Mouse (Mus musculus): ENCODE data around the gene Zfp318. TPM values are rescaled to one million over a fixed set of nuclear protein-coding genes. Genes with fewer than 3 reads are reported as not detected.
A peak's percentile ranks its signal among the peaks of the same experiment; 100 is the strongest.

The Zfp318 gene
- polyA plus RNA-seq, 1 experiment from 2014 or later = 14.6 TPM

- ATAC-seq (replicated peaks; ENCODE audit: low FRiP score, low TSS enrichment, low read depth) (no peak), DNase-seq (ENCODE audit: low spot score) (no peak)
- no peak overlapping the region for H3K9ac ChIP-seq (ENCODE audit: low read length)
- no peaks in the 10 kb centered on the region for H3K36me3 ChIP-seq (ENCODE audit: control insufficient read depth, insufficient read depth, low read length)
- H3K27me3 ChIP-seq (replicated peaks; ENCODE audit: control insufficient read depth, insufficient read depth, low read length) = peaks cover 67% of the 10 kb centered on the region
- under 1% methylated on average over 9 of the region's 9 CpGs for WGBS
- peak overlapping the region; percentile 25; the same call in 1 of the 2 replicates for H3K4me3 ChIP-seq (ENCODE audit: low read depth, low read length)
- no peaks in the 10 kb centered on the region for H3K9me3 ChIP-seq (ENCODE audit: control insufficient read depth, low read length)
- peaks cover 7% of the 10 kb centered on the region; the same call in 1 of the 2 replicates for H3K4me1 ChIP-seq (replicated peaks; ENCODE audit: control insufficient read depth, insufficient read depth, low read length)
- H3K27ac ChIP-seq (ENCODE audit: low read depth) = no peak overlapping the region
- peak overlapping the region; percentile 64 for H3K4me2 ChIP-seq (ENCODE audit: low read length)
Observed at GRCm38 (mm10) chr17:46454539-46454938, 71.0 kb downstream of the Zfp318 start.

GRCm38 (mm10) chr17:46455110-46455691 lies 71.7 kb downstream of the Zfp318 start:
- peaks cover 74% of the 10 kb centered on the region for H3K27me3 ChIP-seq (replicated peaks; ENCODE audit: control insufficient read depth, insufficient read depth, low read length)
- ATAC-seq (replicated peaks; ENCODE audit: low FRiP score, low TSS enrichment, low read depth) (peak; percentile 30), DNase-seq (ENCODE audit: low spot score) (no peak)
- H3K9me3 ChIP-seq (ENCODE audit: control insufficient read depth, low read length) = no peaks in the 10 kb centered on the region
- H3K4me2 ChIP-seq (ENCODE audit: low read length) = peak overlapping the region; percentile 64
- H3K4me1 ChIP-seq (replicated peaks; ENCODE audit: control insufficient read depth, insufficient read depth, low read length) = peaks cover 7% of the 10 kb centered on the region; the same call in 1 of the 2 replicates
- H3K36me3 ChIP-seq (ENCODE audit: control insufficient read depth, insufficient read depth, low read length) = no peaks in the 10 kb centered on the region
- H3K27ac ChIP-seq (ENCODE audit: low read depth) = no peak overlapping the region
- H3K9ac ChIP-seq (ENCODE audit: low read length) = no peak overlapping the region
- WGBS = 1% methylated on average over 33 of the region's 33 CpGs
- H3K4me3 ChIP-seq (ENCODE audit: low read depth, low read length) = peak overlapping the region; percentile 25

- no peak overlapping the region for H3K4me2 ChIP-seq (ENCODE audit: low read length)
- no peaks in the 10 kb centered on the region for H3K36me3 ChIP-seq (ENCODE audit: control insufficient read depth, insufficient read depth, low read length)
- H3K9me3 ChIP-seq (ENCODE audit: control insufficient read depth, low read length) = no peaks in the 10 kb centered on the region
- no peak for ATAC-seq (replicated peaks; ENCODE audit: low FRiP score, low TSS enrichment, low read depth)
- peaks cover 86% of the 10 kb centered on the region for H3K27me3 ChIP-seq (replicated peaks; ENCODE audit: control insufficient read depth, insufficient read depth, low read length)
- no peak overlapping the region for H3K4me3 ChIP-seq (ENCODE audit: low read depth, low read length)
- H3K9ac ChIP-seq (ENCODE audit: low read length) = no peak overlapping the region
- peaks cover 15% of the 10 kb centered on the region for H3K4me1 ChIP-seq (replicated peaks; ENCODE audit: control insufficient read depth, insufficient read depth, low read length)
- 14% methylated on average over 10 of the region's 10 CpGs for WGBS
- no peak overlapping the region for H3K27ac ChIP-seq (ENCODE audit: low read depth)
- no peak for DNase-seq (ENCODE audit: low spot score)
Observed at GRCm38 (mm10) chr17:46457791-46458190, 74.3 kb downstream of the Zfp318 start.

GRCm38 (mm10) chr17:46458439-46458838 lies 74.9 kb downstream of the Zfp318 start:
- Histone ChIP-seq H3K27ac (ENCODE audit: low read depth) (no peak overlapping the region), H3K36me3 (ENCODE audit: control insufficient read depth, insufficient read depth, low read length) (no peaks in the 10 kb centered on the region), H3K4me2 (ENCODE audit: low read length) (no peak overlapping the region), H3K4me1 (replicated peaks; ENCODE audit: control insufficient read depth, insufficient read depth, low read length) (peaks cover 15% of the 10 kb centered on the region), H3K9ac (ENCODE audit: low read length) (no peak overlapping the region), H3K27me3 (replicated peaks; ENCODE audit: control insufficient read depth, insufficient read depth, low read length) (peaks cover 79% of the 10 kb centered on the region), H3K9me3 (ENCODE audit: control insufficient read depth, low read length) (no peaks in the 10 kb centered on the region), H3K4me3 (ENCODE audit: low read depth, low read length) (no peak overlapping the region)
- ATAC-seq (replicated peaks; ENCODE audit: low FRiP score, low TSS enrichment, low read depth) (no peak), DNase-seq (ENCODE audit: low spot score) (no peak)
- 36% methylated on average over 3 of the region's 3 CpGs for WGBS

GRCm38 (mm10) chr17:46460673-46461072 lies 77.1 kb downstream of the Zfp318 start:
- Histone ChIP-seq H3K4me1 (replicated peaks; ENCODE audit: control insufficient read depth, insufficient read depth, low read length) (peaks cover 8% of the 10 kb centered on the region; the same call in 1 of the 2 replicates), H3K9me3 (ENCODE audit: control insufficient read depth, low read length) (no peaks in the 10 kb centered on the region), H3K4me3 (ENCODE audit: low read depth, low read length) (peak overlapping the region; percentile 38), H3K9ac (ENCODE audit: low read length) (peak overlapping the region; percentile 30), H3K36me3 (ENCODE audit: control insufficient read depth, insufficient read depth, low read length) (no peaks in the 10 kb centered on the region), H3K27ac (ENCODE audit: low read depth) (no peak overlapping the region), H3K4me2 (ENCODE audit: low read length) (peak overlapping the region; percentile 61), H3K27me3 (replicated peaks; ENCODE audit: control insufficient read depth, insufficient read depth, low read length) (peaks cover 57% of the 10 kb centered on the region)
- DNase-seq (ENCODE audit: low spot score) (no peak), ATAC-seq (replicated peaks; ENCODE audit: low FRiP score, low TSS enrichment, low read depth) (no peak)
- 1% methylated on average over 32 of the region's 32 CpGs for WGBS

GRCm38 (mm10) chr17:46461347-46461746 lies 77.8 kb downstream of the Zfp318 start:
- Histone ChIP-seq H3K36me3 (ENCODE audit: control insufficient read depth, insufficient read depth, low read length) (no peaks in the 10 kb centered on the region), H3K4me1 (replicated peaks; ENCODE audit: control insufficient read depth, insufficient read depth, low read length) (peaks cover 8% of the 10 kb centered on the region; the same call in 1 of the 2 replicates), H3K4me2 (ENCODE audit: low read length) (peak overlapping the region; percentile 61), H3K4me3 (ENCODE audit: low read depth, low read length) (peak overlapping the region; percentile 38), H3K9ac (ENCODE audit: low read length) (peak overlapping the region; percentile 30), H3K27ac (ENCODE audit: low read depth) (no peak overlapping the region), H3K9me3 (ENCODE audit: control insufficient read depth, low read length) (no peaks in the 10 kb centered on the region), H3K27me3 (replicated peaks; ENCODE audit: control insufficient read depth, insufficient read depth, low read length) (peaks cover 50% of the 10 kb centered on the region)
- ATAC-seq (replicated peaks; ENCODE audit: low FRiP score, low TSS enrichment, low read depth) = no peak
- DNase-seq (ENCODE audit: low spot score) = no peak
- 12% methylated on average over 8 of the region's 8 CpGs for WGBS

GRCm38 (mm10) chr17:46462226-46462625 lies 78.7 kb downstream of the Zfp318 start:
- Histone ChIP-seq H3K4me1 (replicated peaks; ENCODE audit: control insufficient read depth, insufficient read depth, low read length) (peaks cover 8% of the 10 kb centered on the region; the same call in 1 of the 2 replicates), H3K27ac (ENCODE audit: low read depth) (no peak overlapping the region), H3K9me3 (ENCODE audit: control insufficient read depth, low read length) (no peaks in the 10 kb centered on the region), H3K36me3 (ENCODE audit: control insufficient read depth, insufficient read depth, low read length) (no peaks in the 10 kb centered on the region), H3K4me2 (ENCODE audit: low read length) (no peak overlapping the region), H3K9ac (ENCODE audit: low read length) (no peak overlapping the region), H3K4me3 (ENCODE audit: low read depth, low read length) (no peak overlapping the region), H3K27me3 (replicated peaks; ENCODE audit: control insufficient read depth, insufficient read depth, low read length) (peaks cover 43% of the 10 kb centered on the region)
- no peak for DNase-seq (ENCODE audit: low spot score)
- ATAC-seq (replicated peaks; ENCODE audit: low FRiP score, low TSS enrichment, low read depth) = no peak
- WGBS = 83% methylated on average over 5 of the region's 5 CpGs

- 66% methylated on average over 9 of the region's 9 CpGs for WGBS
- H3K9me3 ChIP-seq (ENCODE audit: control insufficient read depth, low read length) = no peaks in the 10 kb centered on the region
- no peak overlapping the region for H3K27ac ChIP-seq (ENCODE audit: low read depth)
- ATAC-seq (replicated peaks; ENCODE audit: low FRiP score, low TSS enrichment, low read depth) (no peak), DNase-seq (ENCODE audit: low spot score) (no peak)
- no peak overlapping the region for H3K4me3 ChIP-seq (ENCODE audit: low read depth, low read length)
- no peak overlapping the region for H3K4me2 ChIP-seq (ENCODE audit: low read length)
- H3K4me1 ChIP-seq (replicated peaks; ENCODE audit: control insufficient read depth, insufficient read depth, low read length) = no peaks in the 10 kb centered on the region
- no peaks in the 10 kb centered on the region for H3K36me3 ChIP-seq (ENCODE audit: control insufficient read depth, insufficient read depth, low read length)
- no peaks in the 10 kb centered on the region for H3K27me3 ChIP-seq (replicated peaks; ENCODE audit: control insufficient read depth, insufficient read depth, low read length)
- no peak overlapping the region for H3K9ac ChIP-seq (ENCODE audit: low read length)
Observed at GRCm38 (mm10) chr17:46467830-46468229, 84.3 kb downstream of the Zfp318 start.

Measured in intestine, embryonic 14.5 days (tissue).